Mouse (Mus musculus): ENCODE results near the gene Atp1b1. TPM values are rescaled to one million over a fixed set of nuclear protein-coding genes. Genes with fewer than 3 reads are reported as not detected.

The Atp1b1 gene
- total RNA-seq, 2 experiments from 2014 or later = 1,659 to 1,749 TPM

- intact Hi-C loops (cut with DNase I) = no loop called here
- no peak for DNase-seq (ENCODE audit: low spot score in 2 of 2)
Observed at GRCm38 (mm10) chr1:164470985-164471384, 12.8 kb upstream of the Atp1b1 start.

- DNase-seq (ENCODE audit: low spot score in 2 of 2) = no peak
- intact Hi-C loops (cut with DNase I) = loop anchor here (10.0 kb wide), 1 partner anchor 76 kb away; no protein-coding TSS in a partner anchor
Observed at GRCm38 (mm10) chr1:164468329-164468728, 10.2 kb upstream of the Atp1b1 start.

GRCm38 (mm10) chr1:164467406-164467805, 9.3 kb upstream of the Atp1b1 start:
- no peak for DNase-seq (ENCODE audit: low spot score in 2 of 2)
- intact Hi-C loops (cut with DNase I) = loop anchor here (10.0 kb wide), 1 partner anchor 77 kb away; no protein-coding TSS in a partner anchor

GRCm38 (mm10) chr1:164461726-164462125, 3.6 kb upstream of the Atp1b1 start:
- DNase-seq (ENCODE audit: low spot score in 2 of 2) = peak; percentile 87 to 91

GRCm38 (mm10) chr1:164460921-164461697, 3.0 kb upstream of the Atp1b1 start:
- intact Hi-C loops (cut with DNase I) = loop anchor here (2.0 to 10.0 kb wide), 2 partner anchors 84 to 224 kb away; no protein-coding TSS in a partner anchor
- peak in 1 of 2 experiments; percentile 36 for DNase-seq (ENCODE audit: low spot score in 2 of 2)

More at GRCm38 (mm10) chr1:164461726-164462125, 3.6 kb upstream of the Atp1b1 start:
- intact Hi-C loops (cut with DNase I) = loop anchor here (2.0 to 10.0 kb wide), 2 partner anchors 83 to 223 kb away; no protein-coding TSS in a partner anchor

GRCm38 (mm10) chr1:164459127-164459905, 1.2 kb upstream of the Atp1b1 start:
- peak in 1 of 2 experiments; percentile 29 for DNase-seq (ENCODE audit: low spot score in 2 of 2)
- intact Hi-C loops (cut with DNase I) = loop anchor here (2.0 to 5.0 kb wide), 5 partner anchors 127 to 663 kb away; no protein-coding TSS in a partner anchor

GRCm38 (mm10) chr1:164458621-164459051, 481 bp upstream of the Atp1b1 start:
- peak in 1 of 2 experiments; percentile 74 for DNase-seq (ENCODE audit: low spot score in 2 of 2)
- intact Hi-C loops (cut with DNase I) = loop anchor here (2.0 to 5.0 kb wide), 5 partner anchors 128 to 664 kb away; no protein-coding TSS in a partner anchor

- intact Hi-C loops (cut with DNase I) = loop anchor here (2.0 to 5.0 kb wide), 5 partner anchors 129 to 665 kb away; no protein-coding TSS in a partner anchor
- DNase-seq (ENCODE audit: low spot score in 2 of 2) = no peak
Observed at GRCm38 (mm10) chr1:164457531-164458244, 467 bp downstream of the Atp1b1 start.

- DNase-seq (ENCODE audit: low spot score in 2 of 2) = peak in 1 of 2 experiments; percentile 51
- intact Hi-C loops (cut with DNase I) = loop anchor here (5.0 kb wide), 2 partner anchors 331 to 666 kb away; no protein-coding TSS in a partner anchor
Observed at GRCm38 (mm10) chr1:164456731-164457130, 1.4 kb downstream of the Atp1b1 start.

GRCm38 (mm10) chr1:164456065-164456464, 2.1 kb downstream of the Atp1b1 start:
- peak in 1 of 2 experiments; percentile 50 for DNase-seq (ENCODE audit: low spot score in 2 of 2)
- intact Hi-C loops (cut with DNase I) = loop anchor here (5.0 kb wide), 2 partner anchors 331 to 666 kb away; no protein-coding TSS in a partner anchor

- DNase-seq (ENCODE audit: low spot score in 2 of 2) = peak in 1 of 2 experiments; percentile 44
- intact Hi-C loops (cut with DNase I) = loop anchor here (5.0 kb wide), 2 partner anchors 332 to 667 kb away; no protein-coding TSS in a partner anchor
Observed at GRCm38 (mm10) chr1:164455614-164456013, 2.5 kb downstream of the Atp1b1 start.

GRCm38 (mm10) chr1:164454747-164455400, 3.3 kb downstream of the Atp1b1 start:
- intact Hi-C loops (cut with DNase I) = loop anchor here (5.0 kb wide), 2 partner anchors 332 to 667 kb away; no protein-coding TSS in a partner anchor

GRCm38 (mm10) chr1:164453739-164454138, 4.4 kb downstream of the Atp1b1 start:
- no peak for DNase-seq (ENCODE audit: low spot score in 2 of 2)
- intact Hi-C loops (cut with DNase I) = no loop called here

More at GRCm38 (mm10) chr1:164454747-164455400, 3.3 kb downstream of the Atp1b1 start:
- peak; percentile 72 to 79 for DNase-seq (ENCODE audit: low spot score in 2 of 2)

GRCm38 (mm10) chr1:164453146-164453545, 5.0 kb downstream of the Atp1b1 start:
- intact Hi-C loops (cut with DNase I) = no loop called here

GRCm38 (mm10) chr1:164452580-164452979, 5.6 kb downstream of the Atp1b1 start:
- intact Hi-C loops (cut with DNase I) = no loop called here

More at GRCm38 (mm10) chr1:164453146-164453545, 5.0 kb downstream of the Atp1b1 start:
- no peak for DNase-seq (ENCODE audit: low spot score in 2 of 2)

GRCm38 (mm10) chr1:164451346-164451745, 6.8 kb downstream of the Atp1b1 start:
- intact Hi-C loops (cut with DNase I) = no loop called here
- DNase-seq (ENCODE audit: low spot score in 2 of 2) = no peak

More at GRCm38 (mm10) chr1:164452580-164452979, 5.6 kb downstream of the Atp1b1 start:
- DNase-seq (ENCODE audit: low spot score in 2 of 2) = no peak

GRCm38 (mm10) chr1:164450644-164451043, 7.5 kb downstream of the Atp1b1 start:
- DNase-seq (ENCODE audit: low spot score in 2 of 2) = no peak
- intact Hi-C loops (cut with DNase I) = no loop called here

GRCm38 (mm10) chr1:164450231-164450630, 7.9 kb downstream of the Atp1b1 start:
- no peak for DNase-seq (ENCODE audit: low spot score in 2 of 2)
- intact Hi-C loops (cut with DNase I) = no loop called here
